Mouse (Mus musculus) layer of hippocampus, postnatal 25 days (tissue): ENCODE measurements around the gene Cox6b1. TPM values are rescaled to one million over a fixed set of nuclear protein-coding genes. Genes with fewer than 3 reads are reported as not detected.

Experiments used
- DNase-seq, 2 experiments: peaks; one replicate each; pipeline ENCODE4 v3.0.0; 2022; ENCODE audit warnings: mixed read lengths in 2 of 2, low spot score in 1 of 2; ENCODE audit errors: extremely low spot score in 1 of 2
- microRNA-seq, 2 experiments: library from miRNA; unstranded; fragments of <30 nt; microRNA quantifications; one replicate each; pipeline ENCODE4 v1.2.0; 2021
- total RNA-seq, 2 experiments: library from RNA; stranded (reverse); gene quantifications; 2 replicates each; pipeline ENCODE4 v1.2.3; 2021

The Cox6b1 gene
- total RNA-seq, 2 experiments from 2014 or later = 631 to 741 TPM

DNA sequence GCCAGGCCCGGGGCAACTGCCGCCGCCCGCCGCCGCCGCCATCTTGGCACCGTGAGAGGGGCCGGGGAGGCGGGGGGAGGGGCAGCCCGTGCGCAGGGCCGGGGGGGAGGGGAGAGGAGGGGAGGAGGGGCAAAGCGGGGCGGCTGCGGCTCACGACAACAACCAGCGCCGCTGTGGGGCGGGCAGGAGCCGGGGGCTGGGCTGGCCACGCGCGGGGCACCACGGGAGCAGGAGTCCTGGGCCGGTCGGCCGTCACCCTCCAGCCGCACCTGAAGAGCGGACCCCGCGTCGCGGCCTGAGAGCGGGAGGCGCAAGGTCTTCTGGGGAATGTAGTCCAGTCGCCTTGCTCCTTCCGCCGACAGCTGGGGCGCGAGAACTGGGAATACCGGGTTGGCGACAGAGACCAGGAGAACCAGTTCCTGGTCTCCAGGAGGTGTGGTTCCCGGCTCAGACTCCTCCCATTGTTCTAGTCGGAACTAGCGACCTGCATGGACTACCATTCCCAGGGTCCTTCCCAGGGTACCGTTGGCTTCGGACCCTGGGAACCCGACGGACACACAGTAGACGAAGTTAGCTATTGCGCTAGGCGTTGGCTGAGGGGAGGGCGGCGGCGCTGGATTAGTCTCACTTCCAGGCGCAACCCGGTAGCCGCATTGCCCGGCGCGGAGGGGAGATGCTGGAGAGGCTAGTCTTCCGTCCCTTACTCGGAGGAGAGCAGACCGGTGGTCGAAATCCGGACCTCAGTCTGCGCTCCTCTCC, 37.1 kb downstream of the Cox6b1 start, which contains the start of gene Kmt2b:
TSS of gene Kmt2b (minus strand) at position 51 of the 759 bp plus-strand sequence.
- peak; percentile 78 to 96 for DNase-seq

DNA sequence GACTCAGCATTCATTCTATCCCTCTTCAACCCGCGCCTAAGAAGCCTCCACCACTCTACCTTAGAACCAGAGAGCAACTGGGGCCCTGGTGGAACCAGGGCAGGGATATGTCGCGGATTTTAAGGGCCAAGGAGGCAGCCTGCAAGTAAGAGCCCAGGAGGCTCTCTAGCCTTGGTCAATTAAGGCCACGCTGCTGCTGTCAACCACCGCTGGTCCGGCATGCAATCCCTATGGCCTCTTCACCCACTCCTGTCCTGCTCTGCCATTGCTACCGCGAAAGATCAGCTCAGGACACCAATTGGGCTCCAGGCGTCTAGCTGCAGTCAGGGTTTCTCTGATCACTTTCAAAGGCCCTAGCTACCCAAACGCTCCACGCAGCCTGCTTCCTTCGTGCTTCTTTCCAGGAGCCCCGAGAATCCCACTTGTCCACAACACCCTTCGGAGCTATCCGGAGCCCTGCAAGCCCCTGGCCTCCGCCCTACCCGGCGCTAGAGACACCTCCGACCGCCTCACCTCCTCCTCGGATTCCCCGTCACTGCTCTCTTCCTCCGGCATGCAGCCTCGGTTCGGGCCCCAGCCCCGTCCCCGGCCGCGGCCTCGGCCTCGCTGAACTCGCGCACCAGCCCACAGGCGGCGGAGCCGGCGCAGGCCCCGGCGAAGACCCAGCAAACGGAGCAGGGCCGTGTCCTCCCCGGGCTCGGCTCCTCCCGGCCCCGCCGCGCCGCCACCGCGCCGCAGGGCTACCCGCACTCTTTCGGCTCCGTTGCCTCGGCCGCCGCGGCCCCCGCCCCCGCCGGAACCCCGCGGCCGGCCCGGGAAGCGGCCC, 37.9 kb downstream of the Cox6b1 start:
- peak; percentile 43 to 66 for DNase-seq

DNA sequence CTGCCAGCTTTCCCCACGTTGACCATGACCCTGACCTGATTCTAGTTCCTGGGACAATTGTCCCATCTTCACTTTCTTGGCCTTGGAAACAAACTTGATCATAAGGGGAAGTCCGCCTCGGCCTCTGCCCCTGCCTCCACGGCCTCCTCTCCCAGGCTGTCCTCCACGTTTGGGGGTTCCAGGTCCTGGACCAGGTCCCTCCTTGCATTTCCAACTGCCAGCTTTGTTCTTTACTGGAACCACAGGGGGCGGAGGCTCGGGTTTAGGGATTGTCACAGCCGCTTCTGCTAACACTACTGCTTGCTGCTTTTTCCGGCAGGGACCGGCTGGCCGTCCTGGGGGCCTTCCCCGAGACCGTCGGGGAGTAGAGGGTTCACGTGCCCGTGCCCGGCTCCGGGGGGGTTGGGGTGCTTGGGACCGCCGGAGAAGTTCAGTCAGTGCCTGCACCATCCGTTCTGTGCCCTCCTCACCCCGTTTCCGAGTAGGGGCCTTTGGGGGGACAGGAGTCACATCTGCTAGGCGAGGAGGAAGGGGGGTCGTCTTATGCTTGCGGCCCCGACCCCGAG, 39.4 kb downstream of the Cox6b1 start:
- no peak for DNase-seq

DNA sequence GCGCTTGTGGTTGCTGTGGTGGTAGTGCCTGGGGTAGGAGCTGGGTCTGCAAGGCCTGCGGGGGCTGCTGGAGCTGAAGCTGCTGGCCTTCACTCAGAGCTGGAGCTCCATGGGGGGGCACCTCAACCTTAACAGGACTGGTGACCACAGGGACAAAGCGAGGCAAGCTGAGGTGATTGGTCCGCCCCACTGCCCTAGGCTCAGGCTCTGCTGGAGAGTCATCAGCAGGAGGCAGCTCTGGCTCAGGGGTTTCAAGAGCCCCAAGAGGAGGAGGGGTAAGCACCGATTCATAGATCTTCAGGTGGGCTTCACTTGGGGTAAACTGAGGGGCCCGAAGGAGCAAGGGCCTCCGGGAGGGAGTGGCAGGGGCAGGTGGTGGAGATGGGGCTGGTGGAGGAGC, 40.8 kb downstream of the Cox6b1 start:
- DNase-seq = no peak

DNA sequence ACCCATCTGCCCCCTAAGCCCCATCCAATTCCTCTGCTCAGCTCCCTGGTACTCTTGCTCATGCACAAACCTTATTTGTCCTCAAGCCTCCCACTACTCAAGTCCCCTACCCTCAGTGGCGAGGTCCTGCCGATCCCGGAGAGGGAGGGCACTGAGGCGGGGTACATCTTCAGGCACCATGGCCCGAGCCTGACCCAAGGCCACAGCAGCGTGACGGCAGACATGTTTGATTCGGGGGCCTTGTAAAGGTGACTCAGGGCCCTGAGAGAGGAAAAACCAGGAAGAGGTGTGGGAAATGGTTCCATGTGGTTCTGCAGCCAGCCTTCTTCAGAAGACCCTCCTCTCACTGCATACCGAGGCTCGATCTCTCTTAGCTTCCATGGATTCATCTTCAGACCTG, 41.6 kb downstream of the Cox6b1 start:
- no peak for DNase-seq

DNA sequence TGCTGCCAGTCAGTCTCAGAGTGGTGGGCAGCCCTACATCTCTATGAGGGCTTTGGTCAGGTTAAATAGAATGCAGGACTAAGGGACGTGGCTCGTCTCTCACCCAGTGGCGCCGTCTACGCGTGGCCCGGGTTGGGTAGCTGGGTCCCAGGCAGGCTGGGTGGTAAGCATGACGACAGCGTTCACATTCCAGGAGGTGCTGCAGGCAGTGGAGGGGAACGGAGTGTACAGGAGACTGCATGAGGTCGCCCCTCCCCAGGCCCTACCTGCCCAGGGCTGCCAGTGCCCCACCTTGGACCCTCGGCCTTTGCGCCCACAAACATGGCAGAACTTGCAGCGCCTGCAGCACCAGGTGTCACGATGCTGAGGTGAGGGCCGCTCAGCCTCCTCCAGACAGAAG, 44.4 kb downstream of the Cox6b1 start:
- no peak for DNase-seq

DNA sequence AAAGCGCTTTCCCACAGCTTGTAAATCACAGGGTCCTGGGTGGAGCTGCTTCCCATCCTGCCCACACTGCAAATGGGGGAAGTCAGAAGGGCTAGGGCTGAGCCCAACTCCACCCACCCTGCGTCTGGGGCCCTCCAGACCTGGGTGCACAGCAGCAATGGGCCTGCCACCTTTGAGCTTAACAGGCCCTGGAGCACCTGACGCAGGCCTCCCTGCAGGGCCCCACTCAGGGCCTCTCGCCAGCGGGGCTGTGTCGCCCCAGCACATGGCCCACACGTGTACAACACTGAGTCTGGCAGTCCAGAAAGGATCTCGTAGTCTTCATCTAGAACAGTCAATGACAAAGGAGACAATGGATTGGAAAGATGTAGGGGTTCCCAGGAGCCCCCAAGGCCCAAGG, 46.0 kb downstream of the Cox6b1 start:
- no peak for DNase-seq

DNA sequence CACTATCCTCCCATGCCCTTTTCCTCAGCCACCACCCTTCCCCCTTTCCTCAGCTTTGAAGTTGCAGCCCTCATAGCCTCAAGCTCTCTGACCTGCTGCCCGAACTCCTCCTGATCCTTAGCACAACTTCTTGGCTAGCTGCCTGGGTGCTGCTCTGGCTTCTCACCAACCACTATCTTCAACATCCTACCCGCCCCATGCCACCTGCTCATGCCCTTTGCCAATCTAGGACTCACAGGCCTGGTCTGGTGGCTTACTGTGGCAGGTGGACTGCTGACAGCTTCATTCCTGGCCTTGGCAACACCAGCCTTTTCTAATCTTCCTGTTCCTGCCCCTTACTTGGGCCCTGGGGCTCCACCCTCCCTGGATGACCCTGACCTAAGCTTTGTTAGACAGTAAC, 53.0 kb downstream of the Cox6b1 start:
- DNase-seq = no peak

DNA sequence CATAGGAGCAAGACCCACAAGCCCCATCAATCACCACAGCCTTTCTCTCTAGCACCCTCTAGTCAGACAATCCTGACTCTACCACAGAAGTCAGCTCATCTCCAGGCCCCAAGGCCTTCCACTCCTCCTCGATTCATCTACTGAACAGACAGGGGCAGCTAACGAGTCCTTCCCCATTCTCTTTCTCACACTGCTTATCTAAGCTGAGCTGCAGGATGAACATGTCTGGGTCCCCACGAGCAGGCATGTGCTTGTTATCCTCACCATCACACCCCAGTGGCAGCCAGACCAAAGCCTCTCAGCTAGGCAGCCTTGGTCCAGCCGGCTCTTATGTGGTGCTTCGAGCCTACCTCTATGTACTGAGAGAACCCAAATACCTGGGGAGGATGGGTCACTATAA, 53.6 kb downstream of the Cox6b1 start:
- DNase-seq = no peak

DNA sequence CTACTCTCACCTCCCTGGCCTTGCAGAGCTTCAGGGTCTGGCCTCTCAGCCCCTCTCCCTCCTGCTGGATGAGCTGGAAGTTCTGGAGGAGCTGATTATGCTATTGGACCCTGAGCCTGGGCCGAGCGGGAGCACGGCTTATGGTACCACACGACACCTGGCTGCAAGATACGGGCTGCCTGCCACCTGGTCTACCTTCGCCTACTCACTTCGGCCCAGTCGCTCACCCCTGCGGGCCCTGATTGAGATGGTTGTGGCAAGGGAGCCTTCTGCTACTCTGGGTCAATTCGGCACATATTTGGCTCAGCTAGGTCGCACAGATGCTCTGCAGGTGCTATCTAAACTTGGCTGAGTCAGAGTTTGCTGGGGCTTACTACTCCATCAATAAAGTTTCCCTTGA, 58.4 kb downstream of the Cox6b1 start:
- DNase-seq = no peak

Small RNA genes within 50 kb of the gene (microRNA-seq; reads per million reads assigned to microRNA genes)
- 0.92 to 1.2 reads per million in 2 experiments for gene Mir3569

Other genes with a start within 250 kb of the Cox6b1 start
- gene Tyrobp, start 212.4 kb downstream of the Cox6b1 start, total RNA-seq = 10 to 100 TPM; 28.8 to 31.4 TPM
- gene Hcst, start 206.3 kb downstream of the Cox6b1 start, total RNA-seq = 1 to 10 TPM in 1 of 2 experiments, under 1 TPM in 1; 0.98 to 1.0 TPM
- gene Nfkbid, start 204.4 kb downstream of the Cox6b1 start, total RNA-seq = 1 to 10 TPM; 2.9 to 3.0 TPM
- gene Aplp1, start 180.6 kb downstream of the Cox6b1 start, total RNA-seq = 1,000 to 10,000 TPM; 1,227 to 1,377 TPM
- gene Kirrel2, start 168.5 kb downstream of the Cox6b1 start, total RNA-seq = 10 to 100 TPM; 15.3 to 16.4 TPM
- gene Nphs1, start 167.8 kb downstream of the Cox6b1 start, total RNA-seq = 1 to 10 TPM; 1.8 to 2.2 TPM
- not detected for gene Prodh2, start 132.5 kb downstream of the Cox6b1 start, total RNA-seq
- gene Arhgap33, start 91.1 kb downstream of the Cox6b1 start, total RNA-seq = 100 to 1,000 TPM; 103 to 132 TPM
- gene Hspb6, start 74.0 kb downstream of the Cox6b1 start, total RNA-seq = 1 to 10 TPM; 3.4 to 4.3 TPM
- 1 to 10 TPM; 3.5 to 3.6 TPM for gene Proser3, start 73.9 kb downstream of the Cox6b1 start, total RNA-seq
- gene Lin37, start 66.3 kb downstream of the Cox6b1 start, total RNA-seq = 10 to 100 TPM; 36.8 to 44.9 TPM
- gene U2af1l4, start 62.9 kb downstream of the Cox6b1 start, total RNA-seq = 10 to 100 TPM; 69.8 to 72.5 TPM
- 1 to 10 TPM; 6.8 to 8.8 TPM for gene Gm49396, start 62.8 kb downstream of the Cox6b1 start, total RNA-seq
- gene Psenen, start 62.5 kb downstream of the Cox6b1 start, total RNA-seq = 10 to 100 TPM; 76.0 to 92.1 TPM
- gene Igflr1, start 60.7 kb downstream of the Cox6b1 start, total RNA-seq = 1 to 10 TPM; 4.7 to 5.2 TPM
- 10 to 100 TPM; 39.1 to 57.1 TPM for gene Kmt2b, start 37.4 kb downstream of the Cox6b1 start, total RNA-seq
- gene Zbtb32, start 27.2 kb downstream of the Cox6b1 start, total RNA-seq = not detected
- under 1 TPM in 1 of 2 experiments, not detected in 1; 0.20 TPM for gene Upk1a, start 13.3 kb downstream of the Cox6b1 start, total RNA-seq
- gene Etv2, start 9.7 kb upstream of the Cox6b1 start, total RNA-seq = not detected
- 10 to 100 TPM; 75.3 to 81.5 TPM for gene Rbm42, start 24.2 kb upstream of the Cox6b1 start, total RNA-seq
- 1 to 10 TPM; 4.2 to 6.6 TPM for gene Haus5, start 38.8 kb upstream of the Cox6b1 start, total RNA-seq
- not detected for gene Pmis2, start 45.5 kb upstream of the Cox6b1 start, total RNA-seq
- not detected for gene 2200002J24Rik, start 72.8 kb upstream of the Cox6b1 start, total RNA-seq
- 1 to 10 TPM in 1 of 2 experiments, under 1 TPM in 1; 0.74 to 1.1 TPM for gene Atp4a, start 86.1 kb upstream of the Cox6b1 start, total RNA-seq
- 100 to 1,000 TPM; 116 to 132 TPM for gene Tmem147, start 103.4 kb upstream of the Cox6b1 start, total RNA-seq
- gene Gapdhs, start 117.5 kb upstream of the Cox6b1 start, total RNA-seq = not detected
- gene Sbsn, start 125.3 kb upstream of the Cox6b1 start, total RNA-seq = 1 to 10 TPM; 7.5 to 7.7 TPM
- 1 to 10 TPM in 1 of 2 experiments, under 1 TPM in 1; 0.66 to 1.3 TPM for gene Dmkn, start 137.6 kb upstream of the Cox6b1 start, total RNA-seq
- not detected for gene Krtdap, start 161.7 kb upstream of the Cox6b1 start, total RNA-seq
- not detected for gene Ffar2, start 197.6 kb upstream of the Cox6b1 start, total RNA-seq
- gene Ffar3, start 230.0 kb upstream of the Cox6b1 start, total RNA-seq = not detected
- gene Ffar1, start 235.4 kb upstream of the Cox6b1 start, total RNA-seq = not detected